Mouse (Mus musculus) hindlimb bud, embryonic 11.5 days (tissue): ENCODE data around the gene Tns1.
A peak's percentile ranks its signal among the peaks of the same experiment; 100 is the strongest.

Source experiments
- DNase-seq: peaks from one replicate; pipeline ENCODE4 v3.0.0-alpha.2; 2012; ENCODE audit warnings: low read depth, low spot score; ENCODE audit errors: extremely low spot score

Gene Tns1

GRCm38 (mm10) chr1:73916298-73916697 is 208.0 kb downstream of the Tns1 start:
- no peak for DNase-seq

- DNase-seq, result no peak
Measured at GRCm38 (mm10) chr1:73915218-73916070, 208.8 kb downstream of the Tns1 start.

GRCm38 (mm10) chr1:73914076-73914475 is 210.2 kb downstream of the Tns1 start:
- DNase-seq, result no peak

GRCm38 (mm10) chr1:73913071-73914005 is 210.9 kb downstream of the Tns1 start:
- DNase-seq, result no peak

GRCm38 (mm10) chr1:73912466-73912865 is 211.8 kb downstream of the Tns1 start:
- no peak for DNase-seq

GRCm38 (mm10) chr1:73911981-73912380 is 212.3 kb downstream of the Tns1 start:
- DNase-seq, result no peak

GRCm38 (mm10) chr1:73910701-73911100 is 213.5 kb downstream of the Tns1 start:
- DNase-seq, result no peak

GRCm38 (mm10) chr1:73910111-73910510 is 214.1 kb downstream of the Tns1 start:
- DNase-seq, result no peak

- no peak for DNase-seq
Measured at GRCm38 (mm10) chr1:73909191-73909983, 214.9 kb downstream of the Tns1 start.

- DNase-seq, result no peak
Measured at GRCm38 (mm10) chr1:73908081-73908960, 215.9 kb downstream of the Tns1 start.

- DNase-seq, result no peak
Measured at GRCm38 (mm10) chr1:73907166-73907565, 217.1 kb downstream of the Tns1 start.

- DNase-seq, result no peak
Measured at GRCm38 (mm10) chr1:73906376-73906775, 217.9 kb downstream of the Tns1 start.

GRCm38 (mm10) chr1:73905811-73906190 is 218.4 kb downstream of the Tns1 start:
- no peak for DNase-seq

- no peak for DNase-seq
Measured at GRCm38 (mm10) chr1:73905111-73905810, 219.0 kb downstream of the Tns1 start.

GRCm38 (mm10) chr1:73904641-73905040 is 219.6 kb downstream of the Tns1 start:
- DNase-seq, result no peak

GRCm38 (mm10) chr1:73903035-73903434 is 221.2 kb downstream of the Tns1 start:
- no peak for DNase-seq

- DNase-seq, result peak; percentile 83
Measured at GRCm38 (mm10) chr1:73902171-73902991, 221.9 kb downstream of the Tns1 start.

GRCm38 (mm10) chr1:73901496-73901899 is 222.8 kb downstream of the Tns1 start:
- DNase-seq, result peak; percentile 62
